Mouse (Mus musculus): ENCODE measurements around the gene Car9. TPM values are rescaled to one million over a fixed set of nuclear protein-coding genes. Genes with fewer than 3 reads are reported as not detected.

Gene Car9
- polyA plus RNA-seq, 1 experiment: 2.9 TPM

DNA sequence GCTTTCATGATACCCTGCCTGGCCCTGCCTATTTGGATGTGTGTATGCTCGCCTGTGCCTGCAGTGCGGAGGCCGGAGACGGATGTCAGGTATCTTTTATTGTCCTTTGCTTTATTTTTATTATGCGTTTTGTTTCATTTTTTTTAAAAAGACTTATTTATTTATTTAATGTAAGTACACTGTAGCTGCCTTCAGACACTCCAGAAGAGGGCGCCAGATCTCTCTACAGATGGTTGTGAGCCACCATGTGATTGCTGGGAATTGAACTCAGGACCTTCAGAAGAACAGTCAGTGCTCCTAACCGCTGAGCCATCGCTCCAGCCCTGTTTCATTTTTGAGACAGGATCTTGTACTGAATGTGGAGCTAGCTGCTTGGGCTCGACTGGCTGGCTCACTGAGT lies 21.7 kb downstream of the Car9 start:
- peaks cover 9% of the 10 kb centered on the region for H3K4me1 ChIP-seq (replicated peaks; ENCODE audit: control insufficient read depth, insufficient read depth, low read length)
- H3K4me3 ChIP-seq (ENCODE audit: control insufficient read depth, insufficient read depth, low read length): no peak overlapping the region
- peaks cover 17% of the 10 kb centered on the region for H3K27me3 ChIP-seq (ENCODE audit: control insufficient read depth, insufficient read depth, low read length)
- DNase-seq: peak; percentile 28
- TF ChIP-seq CTCF (IDR thresholded peaks at IDR 0.05; ENCODE audit: borderline replicate concordance, control insufficient read depth, extremely low read depth, insufficient read depth, low read length, poor library complexity) (no peak), POLR2A (IDR thresholded peaks at IDR 0.05; ENCODE audit: control insufficient read depth, extremely low read depth, insufficient read depth, low read length, poor library complexity) (no peak)
- H3K27ac ChIP-seq (ENCODE audit: control insufficient read depth, insufficient read depth, low read length): no peak overlapping the region
- peaks cover 27% of the 10 kb centered on the region for H3K36me3 ChIP-seq (ENCODE audit: control insufficient read depth, insufficient read depth, low read length)
- 91% methylated on average over 9 of the region's 9 CpGs for WGBS

DNA sequence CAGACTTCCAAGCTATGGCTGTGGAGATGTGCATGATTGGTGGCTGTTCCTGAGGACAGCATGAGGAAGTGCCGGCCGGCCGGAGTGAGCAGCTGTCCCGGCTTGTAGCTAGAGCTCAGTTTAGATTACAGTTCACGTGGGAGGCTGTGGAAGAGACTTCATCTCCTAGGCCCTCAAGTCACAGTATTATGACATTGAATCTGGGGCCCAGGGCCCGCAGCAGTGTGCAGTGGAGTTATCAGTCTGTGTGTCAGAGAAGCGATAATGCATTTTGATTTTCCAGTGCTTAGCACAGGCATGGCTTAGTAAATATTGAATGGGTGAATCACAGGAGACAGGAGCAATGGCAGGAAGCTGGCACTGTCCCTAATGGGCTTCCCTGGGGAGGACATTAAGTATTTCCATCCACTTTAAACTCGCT lies 23.3 kb downstream of the Car9 start:
- 80% methylated on average over 8 of the region's 8 CpGs for WGBS

DNA sequence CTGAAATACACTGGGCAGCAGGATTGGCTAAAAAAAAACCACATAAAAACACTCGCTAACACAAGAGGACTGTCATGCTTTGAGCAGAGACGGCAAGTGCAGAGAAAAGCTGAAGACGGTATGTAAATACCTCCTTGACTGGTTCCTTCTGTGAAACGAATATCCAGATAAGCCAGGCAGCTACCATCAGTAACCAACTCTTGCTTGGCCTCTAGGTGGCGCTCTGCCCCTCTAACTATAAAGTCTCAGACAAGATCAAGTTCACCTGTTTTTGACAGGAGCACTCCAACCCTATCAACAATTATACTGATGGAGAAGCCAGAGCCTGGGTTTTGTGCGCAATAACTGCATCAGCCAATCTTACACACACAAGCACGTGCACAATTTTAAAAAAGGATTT lies 23.8 kb downstream of the Car9 start:
- no peaks in the 10 kb centered on the region for H3K4me1 ChIP-seq (replicated peaks; ENCODE audit: control insufficient read depth, insufficient read depth, low read length)
- DNase-seq: peak; percentile 78
- peaks cover 48% of the 10 kb centered on the region for H3K36me3 ChIP-seq (ENCODE audit: control insufficient read depth, insufficient read depth, low read length)
- H3K27ac ChIP-seq (ENCODE audit: control insufficient read depth, insufficient read depth, low read length): no peak overlapping the region
- TF ChIP-seq POLR2A (IDR thresholded peaks at IDR 0.05; ENCODE audit: control insufficient read depth, extremely low read depth, insufficient read depth, low read length, poor library complexity): no peak
- no peak for TF ChIP-seq CTCF (IDR thresholded peaks at IDR 0.05; ENCODE audit: borderline replicate concordance, control insufficient read depth, extremely low read depth, insufficient read depth, low read length, poor library complexity)
- H3K4me3 ChIP-seq (ENCODE audit: control insufficient read depth, insufficient read depth, low read length): no peak overlapping the region
- H3K27me3 ChIP-seq (ENCODE audit: control insufficient read depth, insufficient read depth, low read length): no peaks in the 10 kb centered on the region
- WGBS: 28% methylated on average over 7 of the region's 7 CpGs

More for the DNA sequence above, 23.3 kb downstream of the Car9 start:
- Histone ChIP-seq H3K27me3 (ENCODE audit: control insufficient read depth, insufficient read depth, low read length) (peaks cover 4% of the 10 kb centered on the region; the same call in 1 of the 2 replicates), H3K36me3 (ENCODE audit: control insufficient read depth, insufficient read depth, low read length) (peaks cover 43% of the 10 kb centered on the region), H3K27ac (ENCODE audit: control insufficient read depth, insufficient read depth, low read length) (no peak overlapping the region), H3K4me3 (ENCODE audit: control insufficient read depth, insufficient read depth, low read length) (no peak overlapping the region), H3K4me1 (replicated peaks; ENCODE audit: control insufficient read depth, insufficient read depth, low read length) (no peaks in the 10 kb centered on the region)
- no peak for TF ChIP-seq CTCF (IDR thresholded peaks at IDR 0.05; ENCODE audit: borderline replicate concordance, control insufficient read depth, extremely low read depth, insufficient read depth, low read length, poor library complexity)
- TF ChIP-seq POLR2A (IDR thresholded peaks at IDR 0.05; ENCODE audit: control insufficient read depth, extremely low read depth, insufficient read depth, low read length, poor library complexity): no peak
- DNase-seq: no peak

DNA sequence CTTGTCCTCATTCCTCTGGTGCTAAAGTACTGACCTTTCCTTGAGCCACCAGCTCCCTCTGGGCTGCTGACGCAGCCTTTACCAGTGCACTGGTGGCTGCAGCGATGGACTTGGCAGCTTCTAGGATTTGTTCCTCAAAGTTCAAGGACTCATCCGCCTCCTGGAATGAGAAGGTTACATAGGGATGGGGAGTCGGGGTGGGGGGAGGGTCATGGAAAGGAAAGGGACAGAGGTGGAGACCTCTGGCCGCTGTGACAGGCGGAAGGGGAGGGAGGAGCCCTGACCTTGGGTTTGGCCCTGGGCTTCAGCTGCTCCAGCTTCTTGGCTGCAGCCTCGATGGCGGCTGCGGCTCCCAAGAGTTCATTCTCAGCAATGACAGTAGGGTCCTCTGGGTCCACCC lies 26.5 kb downstream of the Car9 start:
- Histone ChIP-seq H3K4me1 (replicated peaks; ENCODE audit: control insufficient read depth, insufficient read depth, low read length) (no peaks in the 10 kb centered on the region), H3K27me3 (ENCODE audit: control insufficient read depth, insufficient read depth, low read length) (no peaks in the 10 kb centered on the region), H3K36me3 (ENCODE audit: control insufficient read depth, insufficient read depth, low read length) (peaks cover 74% of the 10 kb centered on the region), H3K27ac (ENCODE audit: control insufficient read depth, insufficient read depth, low read length) (no peak overlapping the region), H3K4me3 (ENCODE audit: control insufficient read depth, insufficient read depth, low read length) (no peak overlapping the region)
- no peak for TF ChIP-seq POLR2A (IDR thresholded peaks at IDR 0.05; ENCODE audit: control insufficient read depth, extremely low read depth, insufficient read depth, low read length, poor library complexity)
- TF ChIP-seq CTCF (IDR thresholded peaks at IDR 0.05; ENCODE audit: borderline replicate concordance, control insufficient read depth, extremely low read depth, insufficient read depth, low read length, poor library complexity): no peak
- DNase-seq: no peak
- 96% methylated on average over 9 of the region's 9 CpGs for whole genome bisulfite sequencing

DNA sequence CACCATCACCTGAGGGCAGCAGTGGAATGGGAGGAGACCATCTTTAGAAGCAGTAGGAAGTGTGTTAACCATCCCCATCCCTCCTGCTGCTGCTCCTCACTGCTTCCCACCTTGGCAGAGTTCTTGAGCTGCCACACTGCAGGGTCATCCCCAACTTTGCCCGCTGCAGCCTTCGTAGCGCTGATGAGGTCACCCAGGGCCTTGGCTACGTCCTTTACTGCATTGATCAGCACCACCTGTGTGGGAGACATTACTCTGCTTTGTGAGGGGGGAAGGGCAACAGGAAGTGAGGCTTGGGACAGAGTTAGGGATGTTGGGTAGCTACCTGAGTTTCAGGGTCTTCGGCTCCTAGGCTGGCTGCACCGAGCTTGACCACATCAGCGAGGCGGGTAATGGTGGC lies 28.9 kb downstream of the Car9 start:
- Histone ChIP-seq H3K27me3 (ENCODE audit: control insufficient read depth, insufficient read depth, low read length) (no peaks in the 10 kb centered on the region), H3K27ac (ENCODE audit: control insufficient read depth, insufficient read depth, low read length) (no peak overlapping the region), H3K36me3 (ENCODE audit: control insufficient read depth, insufficient read depth, low read length) (peaks cover 98% of the 10 kb centered on the region), H3K4me3 (ENCODE audit: control insufficient read depth, insufficient read depth, low read length) (no peak overlapping the region), H3K4me1 (replicated peaks; ENCODE audit: control insufficient read depth, insufficient read depth, low read length) (no peaks in the 10 kb centered on the region)
- TF ChIP-seq CTCF (IDR thresholded peaks at IDR 0.05; ENCODE audit: borderline replicate concordance, control insufficient read depth, extremely low read depth, insufficient read depth, low read length, poor library complexity) (no peak), POLR2A (IDR thresholded peaks at IDR 0.05; ENCODE audit: control insufficient read depth, extremely low read depth, insufficient read depth, low read length, poor library complexity) (no peak)
- 97% methylated on average over 8 of the region's 8 CpGs for WGBS
- DNase-seq: no peak

DNA sequence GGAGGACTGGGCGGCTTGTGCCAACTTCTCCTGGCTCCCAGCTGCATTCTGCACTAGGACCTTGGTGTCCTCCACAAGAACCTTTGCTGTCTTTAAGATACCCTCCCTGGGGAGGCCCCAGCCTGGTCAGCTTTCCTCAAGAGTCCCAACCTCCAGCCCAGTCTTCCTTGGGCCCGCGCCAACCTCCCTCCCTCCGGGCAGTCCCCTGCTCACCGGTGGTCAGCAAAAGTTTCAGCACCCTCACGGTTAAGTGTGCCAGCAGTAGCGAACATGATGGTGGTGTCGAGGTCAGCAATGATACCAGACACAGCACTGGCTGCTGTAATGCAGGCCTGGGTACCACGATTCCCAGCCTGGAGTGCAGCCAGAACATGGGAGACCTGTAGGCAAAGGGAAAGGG lies 29.3 kb downstream of the Car9 start:
- DNase-seq: no peak
- no peaks in the 10 kb centered on the region for H3K27me3 ChIP-seq (ENCODE audit: control insufficient read depth, insufficient read depth, low read length)
- TF ChIP-seq POLR2A (IDR thresholded peaks at IDR 0.05; ENCODE audit: control insufficient read depth, extremely low read depth, insufficient read depth, low read length, poor library complexity) (no peak), CTCF (IDR thresholded peaks at IDR 0.05; ENCODE audit: borderline replicate concordance, control insufficient read depth, extremely low read depth, insufficient read depth, low read length, poor library complexity) (no peak)
- no peaks in the 10 kb centered on the region for H3K4me1 ChIP-seq (replicated peaks; ENCODE audit: control insufficient read depth, insufficient read depth, low read length)
- peaks cover 97% of the 10 kb centered on the region for H3K36me3 ChIP-seq (ENCODE audit: control insufficient read depth, insufficient read depth, low read length)
- H3K27ac ChIP-seq (ENCODE audit: control insufficient read depth, insufficient read depth, low read length): no peak overlapping the region
- H3K4me3 ChIP-seq (ENCODE audit: control insufficient read depth, insufficient read depth, low read length): no peak overlapping the region
- 97% methylated on average over 9 of the region's 9 CpGs for WGBS

DNA sequence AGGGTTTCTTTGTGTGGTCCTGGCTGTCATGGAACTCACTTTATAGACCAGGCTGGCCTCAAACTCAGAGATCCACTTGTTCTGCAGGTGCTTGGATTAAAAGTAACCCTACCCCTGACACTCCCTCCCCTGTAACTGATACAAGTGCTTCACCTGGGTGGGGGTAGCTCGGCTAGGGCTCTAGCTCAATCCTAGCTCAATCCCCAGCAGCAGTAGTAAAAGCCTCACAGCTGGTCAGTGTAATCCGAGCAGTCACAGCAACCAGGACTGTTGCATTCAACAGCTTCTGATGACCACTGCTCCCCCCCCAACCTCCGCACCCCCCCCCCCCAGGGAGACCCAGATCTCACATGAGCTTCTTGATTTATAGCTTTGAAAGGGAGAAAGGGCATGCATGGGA lies 35.3 kb downstream of the Car9 start:
- no peaks in the 10 kb centered on the region for H3K27me3 ChIP-seq (ENCODE audit: control insufficient read depth, insufficient read depth, low read length)
- no peak for DNase-seq
- 85% methylated on average over 3 of the region's 3 CpGs for WGBS
- H3K4me3 ChIP-seq (ENCODE audit: control insufficient read depth, insufficient read depth, low read length): no peak overlapping the region
- TF ChIP-seq CTCF (IDR thresholded peaks at IDR 0.05; ENCODE audit: borderline replicate concordance, control insufficient read depth, extremely low read depth, insufficient read depth, low read length, poor library complexity): no peak
- no peak for TF ChIP-seq POLR2A (IDR thresholded peaks at IDR 0.05; ENCODE audit: control insufficient read depth, extremely low read depth, insufficient read depth, low read length, poor library complexity)
- H3K27ac ChIP-seq (ENCODE audit: control insufficient read depth, insufficient read depth, low read length): no peak overlapping the region
- no peaks in the 10 kb centered on the region for H3K4me1 ChIP-seq (replicated peaks; ENCODE audit: control insufficient read depth, insufficient read depth, low read length)
- H3K36me3 ChIP-seq (ENCODE audit: control insufficient read depth, insufficient read depth, low read length): peaks cover 93% of the 10 kb centered on the region

All from thymus, adult 2 months (tissue).